Mouse (Mus musculus) ES-Bruce4 (cell line): ENCODE measurements around the gene Foxo1.

Source experiments
- CTCF ChIP-seq: IDR thresholded peaks from one replicate; pipeline ENCODE4 v1.8.1; 2011; ENCODE audit warnings: low read depth, low read length
- EP300 ChIP-seq: IDR thresholded peaks from 2 replicates; pipeline ENCODE4 v1.6.1; 2011; ENCODE audit warnings: low read depth, low read length; ENCODE audit not compliant: insufficient read depth
- POLR2A ChIP-seq: IDR thresholded peaks from one replicate; pipeline ENCODE4 v1.8.1; 2011; ENCODE audit warnings: low read length; ENCODE audit not compliant: insufficient read depth

GRCm38 (mm10) chr3:52369881-52370428 lies 101.8 kb downstream of the Foxo1 start:
- no peak for TF ChIP-seq POLR2A
- TF ChIP-seq EP300 = no peak
- TF ChIP-seq CTCF = no peak
